Mouse (Mus musculus): ENCODE measurements around the gene Tpbgl. TPM values are rescaled to one million over a fixed set of nuclear protein-coding genes. Genes with fewer than 3 reads are reported as not detected.

Gene Tpbgl
- polyA plus RNA-seq, 2 experiments: 0.12 to 0.14 TPM

DNA sequence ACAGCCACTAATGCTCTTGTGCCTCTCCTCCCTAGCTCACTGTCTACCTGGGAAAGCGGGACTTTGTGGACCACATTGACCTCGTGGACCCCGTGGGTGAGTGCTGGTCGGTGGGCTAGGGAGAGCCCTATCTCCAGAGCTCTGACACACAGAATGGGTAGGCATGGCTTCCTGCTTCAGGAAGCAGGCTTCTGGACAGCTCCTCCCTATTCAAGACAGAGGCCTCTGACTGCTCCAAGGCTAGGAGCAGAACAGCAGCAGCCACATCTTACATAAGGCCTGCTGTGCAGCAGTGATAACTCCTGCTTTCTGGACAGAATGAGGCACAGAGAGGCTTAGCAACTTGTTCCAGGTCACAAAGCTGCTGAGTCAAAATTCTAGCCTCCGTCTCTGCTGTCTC, 43.3 kb downstream of the Tpbgl start:
- Histone ChIP-seq H3K27me3 (ENCODE audit: control insufficient read depth, insufficient read depth, low read length) (no peaks in the 10 kb centered on the region), H3K4me2 (ENCODE audit: low read depth) (no peak overlapping the region), H3K36me3 (replicated peaks; ENCODE audit: control insufficient read depth, insufficient read depth, low read depth) (peaks cover 6% of the 10 kb centered on the region), H3K9me3 (ENCODE audit: control insufficient read depth, low read length) (no peaks in the 10 kb centered on the region), H3K9ac (replicated peaks) (no peak overlapping the region), H3K27ac (no peak overlapping the region), H3K4me3 (ENCODE audit: insufficient read depth in 1 of 2, low read depth in 2 of 2, low read length in 2 of 2) (no peak overlapping the region), H3K4me1 (replicated peaks; ENCODE audit: control insufficient read depth in 2 of 2, insufficient read depth in 2 of 2, low read length in 1 of 2) (no peaks in the 10 kb centered on the region)
- TF ChIP-seq CTCF (IDR thresholded peaks at IDR 0.05; ENCODE audit: low read depth): no peak
- no peak for TF ChIP-seq EP300 (IDR thresholded peaks at IDR 0.05; ENCODE audit: low read depth)
- ATAC-seq (ENCODE audit: insufficient read depth): no peak
- WGBS (ENCODE audit: insufficient replicate concordance): 46% methylated on average over 5 of the region's 5 CpGs
- no peak for DNase-seq (ENCODE audit: low read depth in 3 of 3, low spot score in 3 of 3)

DNA sequence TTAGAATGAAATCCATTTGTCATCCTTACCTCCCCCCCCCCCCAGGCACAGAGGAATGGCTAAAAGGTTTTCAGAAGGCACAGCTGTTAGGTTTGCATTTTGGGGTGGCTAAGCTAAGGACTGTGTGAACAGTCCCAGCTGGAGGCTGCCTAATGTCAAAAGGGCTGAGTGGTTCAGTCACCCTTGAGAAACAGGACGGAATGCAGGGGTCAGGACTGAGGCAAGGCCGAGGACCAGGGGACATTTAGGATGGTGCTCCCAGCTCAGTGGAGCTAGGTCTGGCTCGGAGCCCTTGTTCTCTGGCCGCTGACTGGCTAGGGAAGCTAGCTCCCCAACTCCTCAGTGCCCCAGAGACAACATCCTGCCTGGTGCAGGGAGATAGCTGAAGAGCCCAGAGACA, 44.0 kb downstream of the Tpbgl start:
- H3K4me3 ChIP-seq (ENCODE audit: insufficient read depth in 1 of 2, low read depth in 2 of 2, low read length in 2 of 2): no peak overlapping the region
- no peak for DNase-seq (ENCODE audit: low read depth in 3 of 3, low spot score in 3 of 3)
- TF ChIP-seq CTCF (IDR thresholded peaks at IDR 0.05; ENCODE audit: low read depth): no peak
- no peak for TF ChIP-seq EP300 (IDR thresholded peaks at IDR 0.05; ENCODE audit: low read depth)
- no peaks in the 10 kb centered on the region for H3K4me1 ChIP-seq (replicated peaks; ENCODE audit: control insufficient read depth in 2 of 2, insufficient read depth in 2 of 2, low read length in 1 of 2)
- ATAC-seq (ENCODE audit: insufficient read depth): no peak
- H3K27me3 ChIP-seq (ENCODE audit: control insufficient read depth, insufficient read depth, low read length): no peaks in the 10 kb centered on the region
- no peaks in the 10 kb centered on the region for H3K9me3 ChIP-seq (ENCODE audit: control insufficient read depth, low read length)
- no peak overlapping the region for H3K9ac ChIP-seq (replicated peaks)
- WGBS (ENCODE audit: insufficient replicate concordance): 57% methylated on average over 4 of the region's 4 CpGs
- H3K36me3 ChIP-seq (replicated peaks; ENCODE audit: control insufficient read depth, insufficient read depth, low read depth): peaks cover 4% of the 10 kb centered on the region
- no peak overlapping the region for H3K27ac ChIP-seq
- no peak overlapping the region for H3K4me2 ChIP-seq (ENCODE audit: low read depth)

DNA sequence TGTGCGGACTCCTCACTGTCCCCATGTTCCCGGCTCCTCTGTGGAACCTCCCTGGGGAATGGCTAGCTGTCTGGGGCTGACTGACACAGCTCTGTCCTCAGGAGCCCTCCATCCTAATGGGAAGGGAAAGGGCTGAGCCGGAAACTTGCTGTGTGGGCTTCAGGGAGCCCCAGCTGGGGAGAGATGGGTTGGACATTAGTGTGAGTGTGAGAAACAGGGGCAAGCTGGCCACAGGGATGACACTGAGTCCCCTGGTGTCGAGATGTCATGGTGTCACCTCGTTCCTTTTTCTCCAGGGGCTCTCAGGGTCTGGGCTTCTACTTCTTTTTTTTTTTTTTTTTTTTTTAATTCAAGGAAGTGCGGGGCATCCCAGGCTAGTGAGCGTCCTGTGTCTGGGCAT, 44.6 kb downstream of the Tpbgl start:
- Histone ChIP-seq H3K36me3 (replicated peaks; ENCODE audit: control insufficient read depth, insufficient read depth, low read depth) (peaks cover 4% of the 10 kb centered on the region), H3K9me3 (ENCODE audit: control insufficient read depth, low read length) (no peaks in the 10 kb centered on the region), H3K27ac (no peak overlapping the region), H3K4me1 (replicated peaks; ENCODE audit: control insufficient read depth in 2 of 2, insufficient read depth in 2 of 2, low read length in 1 of 2) (no peaks in the 10 kb centered on the region), H3K4me2 (ENCODE audit: low read depth) (no peak overlapping the region), H3K4me3 (ENCODE audit: insufficient read depth in 1 of 2, low read depth in 2 of 2, low read length in 2 of 2) (no peak overlapping the region), H3K9ac (replicated peaks) (no peak overlapping the region), H3K27me3 (ENCODE audit: control insufficient read depth, insufficient read depth, low read length) (no peaks in the 10 kb centered on the region)
- WGBS (ENCODE audit: insufficient replicate concordance): 63% methylated on average over 7 of the region's 7 CpGs
- ATAC-seq (ENCODE audit: insufficient read depth) (no peak), DNase-seq (ENCODE audit: low read depth in 3 of 3, low spot score in 3 of 3) (no peak)
- TF ChIP-seq EP300 (IDR thresholded peaks at IDR 0.05; ENCODE audit: low read depth) (no peak), CTCF (IDR thresholded peaks at IDR 0.05; ENCODE audit: low read depth) (no peak)

DNA sequence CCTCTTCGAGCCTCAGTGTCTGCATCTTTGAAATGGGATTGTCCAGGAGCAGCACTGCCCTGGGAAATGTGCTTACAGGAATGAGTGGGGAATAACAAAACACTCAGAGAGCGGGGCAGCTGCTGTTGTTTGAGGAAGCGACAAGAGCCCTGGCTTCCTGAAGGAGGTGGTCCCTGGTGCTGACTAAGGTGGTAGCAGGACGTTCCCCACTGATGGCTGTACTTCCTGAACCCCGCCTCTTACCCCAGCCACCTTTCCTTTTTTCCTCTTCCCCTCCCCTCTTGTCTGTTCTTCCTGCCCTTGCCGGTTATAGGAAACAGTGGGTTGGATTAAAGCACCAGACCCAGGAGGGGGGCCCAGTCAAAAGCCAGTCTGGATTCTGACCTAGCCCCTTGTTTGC, 46.7 kb downstream of the Tpbgl start:
- no peak overlapping the region for H3K9ac ChIP-seq (replicated peaks)
- no peak overlapping the region for H3K4me3 ChIP-seq (ENCODE audit: insufficient read depth in 1 of 2, low read depth in 2 of 2, low read length in 2 of 2)
- DNase-seq (ENCODE audit: low read depth in 3 of 3, low spot score in 3 of 3) (no peak), ATAC-seq (ENCODE audit: insufficient read depth) (no peak)
- peaks cover 4% of the 10 kb centered on the region; the same call in 1 of the 2 replicates for H3K36me3 ChIP-seq (replicated peaks; ENCODE audit: control insufficient read depth, insufficient read depth, low read depth)
- TF ChIP-seq CTCF (IDR thresholded peaks at IDR 0.05; ENCODE audit: low read depth): no peak
- TF ChIP-seq EP300 (IDR thresholded peaks at IDR 0.05; ENCODE audit: low read depth): no peak
- no peak overlapping the region for H3K4me2 ChIP-seq (ENCODE audit: low read depth)
- WGBS (ENCODE audit: insufficient replicate concordance): 31% methylated on average over 6 of the region's 6 CpGs
- no peaks in the 10 kb centered on the region for H3K4me1 ChIP-seq (replicated peaks; ENCODE audit: control insufficient read depth in 2 of 2, insufficient read depth in 2 of 2, low read length in 1 of 2)
- H3K9me3 ChIP-seq (ENCODE audit: control insufficient read depth, low read length): no peaks in the 10 kb centered on the region
- no peaks in the 10 kb centered on the region for H3K27me3 ChIP-seq (ENCODE audit: control insufficient read depth, insufficient read depth, low read length)
- H3K27ac ChIP-seq: no peak overlapping the region

DNA sequence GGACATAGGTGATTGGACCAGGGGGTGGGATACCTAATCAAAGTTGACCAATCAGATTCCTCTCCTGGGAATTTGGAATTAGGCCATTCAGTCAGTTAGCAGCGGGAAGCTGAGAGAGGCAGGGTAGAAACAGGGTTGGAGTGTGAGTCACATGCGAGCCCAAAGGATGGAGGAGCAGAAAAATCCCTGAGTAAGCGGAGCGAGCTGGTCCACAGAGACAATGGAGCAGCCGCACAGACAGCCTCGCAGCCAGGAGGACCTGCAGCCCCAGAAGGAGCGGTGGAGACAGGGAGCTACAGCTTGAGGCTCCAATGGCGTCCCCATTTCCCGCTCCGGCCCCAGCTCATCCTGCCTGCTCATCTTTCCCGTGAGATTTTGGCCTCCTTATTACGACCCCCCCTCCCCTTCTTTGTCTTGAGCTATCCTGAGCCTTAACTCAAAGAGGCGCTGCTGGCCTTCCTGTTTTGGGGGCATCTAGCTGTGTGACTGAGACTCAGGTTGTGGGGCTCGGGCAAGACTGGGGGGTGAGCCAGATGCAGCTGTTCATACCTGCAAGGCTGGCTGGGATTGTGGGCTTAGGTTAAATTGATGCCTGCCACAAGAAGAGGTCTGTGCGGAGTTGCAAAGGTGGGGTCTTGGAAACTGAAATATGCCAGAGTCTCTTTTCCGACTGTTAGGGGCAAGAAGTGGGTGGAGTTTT, 47.3 kb downstream of the Tpbgl start:
- H3K4me3 ChIP-seq (ENCODE audit: insufficient read depth in 1 of 2, low read depth in 2 of 2, low read length in 2 of 2): no peak overlapping the region
- H3K27me3 ChIP-seq (ENCODE audit: control insufficient read depth, insufficient read depth, low read length): no peaks in the 10 kb centered on the region
- peaks cover 4% of the 10 kb centered on the region; the same call in 1 of the 2 replicates for H3K36me3 ChIP-seq (replicated peaks; ENCODE audit: control insufficient read depth, insufficient read depth, low read depth)
- no peak overlapping the region for H3K27ac ChIP-seq
- H3K4me1 ChIP-seq (replicated peaks; ENCODE audit: control insufficient read depth in 2 of 2, insufficient read depth in 2 of 2, low read length in 1 of 2): no peaks in the 10 kb centered on the region
- H3K9me3 ChIP-seq (ENCODE audit: control insufficient read depth, low read length): no peaks in the 10 kb centered on the region
- TF ChIP-seq CTCF (IDR thresholded peaks at IDR 0.05; ENCODE audit: low read depth): 0 out of 2 replicates have a peak, but pooled peaks have one; percentile 6
- no peak for TF ChIP-seq EP300 (IDR thresholded peaks at IDR 0.05; ENCODE audit: low read depth)
- no peak overlapping the region for H3K9ac ChIP-seq (replicated peaks)
- H3K4me2 ChIP-seq (ENCODE audit: low read depth): no peak overlapping the region
- 47% methylated on average over 16 of the region's 16 CpGs for WGBS (ENCODE audit: insufficient replicate concordance)
- DNase-seq (ENCODE audit: low read depth in 3 of 3, low spot score in 3 of 3) (no peak), ATAC-seq (ENCODE audit: insufficient read depth) (no peak)
